Mouse (Mus musculus) telencephalon, adult 2 months (tissue): ENCODE results near the gene Nudt9.
"Not testable (repeated sequence)": the region's sequence is repeated elsewhere in the genome, so short reads cannot be mapped to it uniquely, and the experiment has no call there.

Experiments used
- DNase-seq: peaks from one replicate; pipeline ENCODE4 v3.0.0-alpha.2; 2011; ENCODE audit warnings: low read depth, low spot score

Nudt9 gene

GRCm38 (mm10) chr5:104046256-104047199 is at the start of gene Nudt9:
Gene Nudt9, plus strand, starts transcription at chr5:104046306.
- peak; percentile 98 for DNase-seq

DNA sequence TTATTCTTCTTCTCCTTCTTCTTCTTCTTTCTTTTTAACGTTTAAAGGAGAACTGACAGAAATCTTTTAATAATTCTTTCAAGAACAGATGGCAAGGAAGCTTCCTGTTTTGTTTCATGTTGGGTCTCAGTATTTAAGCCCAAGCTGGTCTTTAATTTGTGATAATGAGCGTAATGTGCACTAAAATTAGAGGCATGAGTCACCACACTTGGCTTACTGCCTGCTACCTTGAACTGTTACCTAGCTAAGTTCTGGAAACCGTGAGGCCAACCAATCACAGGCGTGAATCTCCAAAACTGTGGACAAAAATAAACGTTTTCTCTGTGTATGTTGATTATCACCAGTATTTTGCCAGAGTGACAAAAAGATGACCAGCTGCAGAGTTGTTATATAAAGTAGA is 47.4 kb upstream of the Nudt9 start:
- DNase-seq = peak; percentile 19

DNA sequence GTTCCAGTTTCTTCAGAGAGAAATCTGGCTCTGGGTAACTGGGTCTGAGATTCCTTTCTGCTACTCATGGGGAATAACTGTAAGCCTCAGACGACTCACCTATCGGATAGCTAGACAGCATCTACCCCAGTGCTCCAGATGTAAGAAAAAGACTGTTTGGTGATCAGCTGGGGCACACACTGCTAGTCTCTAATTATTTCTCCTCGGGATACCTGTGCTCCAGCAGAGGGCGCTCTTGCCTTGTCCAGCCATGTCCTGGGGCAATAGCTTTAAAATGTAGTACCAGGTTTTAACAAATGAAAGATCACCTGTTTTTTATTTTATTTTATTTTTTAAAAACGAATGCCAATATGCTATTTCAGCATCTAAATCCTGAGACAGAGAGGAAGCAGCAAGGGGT is 46.4 kb upstream of the Nudt9 start:
- DNase-seq = peak; percentile 23

DNA sequence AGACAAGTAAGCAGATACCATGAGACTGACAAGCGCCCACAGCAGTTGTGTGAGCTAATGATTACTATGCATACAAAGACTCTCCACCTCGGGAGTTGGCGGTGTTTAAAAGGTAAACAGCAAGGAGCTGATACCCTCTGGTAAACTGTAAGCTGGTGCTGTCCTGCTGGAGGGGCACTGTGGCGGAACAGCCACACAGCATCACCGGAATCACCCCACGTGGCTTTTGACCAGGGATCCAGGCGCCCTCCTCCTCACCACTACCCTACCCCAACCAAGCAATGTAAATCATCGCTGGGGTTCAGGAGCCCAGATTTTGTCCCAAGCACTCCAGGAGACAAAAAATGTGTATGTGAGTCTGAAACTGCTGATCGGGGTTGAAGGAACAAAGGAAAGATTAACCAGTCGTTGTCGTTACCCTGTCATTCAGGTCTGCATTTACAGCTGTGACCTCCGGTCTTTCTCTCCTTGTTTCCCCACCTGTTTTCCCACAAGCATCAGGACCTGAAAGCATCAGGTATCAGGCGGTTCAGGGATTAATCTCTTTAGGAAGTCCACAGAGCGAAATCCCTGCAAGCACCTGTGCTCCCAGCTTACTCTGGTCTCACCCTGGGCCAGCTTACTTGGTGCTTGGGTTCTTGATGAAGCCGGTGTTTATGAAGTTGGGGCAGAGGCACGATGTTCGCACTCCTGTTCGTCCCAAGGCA is 43.4 kb upstream of the Nudt9 start:
- no peak for DNase-seq

DNA sequence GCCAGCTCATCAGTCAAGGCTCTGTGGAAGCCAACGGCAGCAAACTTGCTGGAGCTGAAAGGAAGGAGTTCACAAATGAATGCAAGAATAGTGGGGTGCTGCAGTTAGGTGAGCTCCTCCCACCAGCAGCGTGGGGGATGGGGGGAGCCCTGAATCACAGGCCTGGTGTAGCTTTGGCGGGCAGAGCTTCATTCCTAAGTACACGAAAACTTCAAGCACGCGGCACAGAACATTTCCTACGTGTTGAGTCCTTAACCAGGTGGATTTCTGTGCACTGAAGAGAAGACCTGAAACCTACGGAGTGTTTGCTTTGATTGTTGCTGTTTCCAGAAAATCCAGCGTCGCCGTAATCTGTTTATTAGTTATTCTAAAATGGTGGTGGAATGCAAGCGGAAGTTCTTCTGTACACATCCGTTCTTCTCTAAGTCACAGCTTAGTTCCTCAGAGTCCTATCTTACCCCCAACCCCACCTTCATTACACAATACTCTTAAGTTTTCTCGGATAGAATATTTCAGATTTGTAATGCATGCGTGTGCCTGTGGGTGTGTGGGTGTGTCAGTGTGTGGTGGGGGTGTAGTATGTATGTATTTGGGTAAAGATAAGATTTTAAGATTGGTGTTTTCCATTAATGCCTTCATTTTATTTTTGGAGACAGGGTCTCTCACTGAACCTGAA is 42.7 kb upstream of the Nudt9 start:
- no peak for DNase-seq

GRCm38 (mm10) chr5:104003955-104004354 is 42.2 kb upstream of the Nudt9 start:
- DNase-seq = no peak

GRCm38 (mm10) chr5:104006811-104007210 is 39.3 kb upstream of the Nudt9 start:
- DNase-seq = no peak

DNA sequence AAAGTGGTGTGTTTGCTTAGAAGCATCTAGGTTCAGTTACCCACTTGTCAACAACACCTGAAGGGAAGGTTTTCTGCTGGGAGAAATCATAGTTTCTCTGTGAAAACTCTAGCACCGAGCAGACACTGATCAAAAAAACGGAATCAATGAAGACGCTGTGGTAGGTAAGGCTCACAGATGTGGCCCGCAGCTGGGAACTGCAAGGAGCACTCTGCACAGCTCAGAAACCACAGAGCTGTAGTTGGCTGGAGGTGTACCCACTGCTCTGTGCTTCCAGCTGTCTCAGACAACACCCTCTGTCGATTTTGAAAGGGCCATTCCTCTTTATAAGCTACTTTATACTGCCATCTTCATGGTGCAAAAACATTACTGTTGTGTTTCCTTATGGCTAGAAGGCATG is 38.3 kb upstream of the Nudt9 start:
- no peak for DNase-seq

GRCm38 (mm10) chr5:104009421-104009820 is 36.7 kb upstream of the Nudt9 start:
- no peak for DNase-seq

DNA sequence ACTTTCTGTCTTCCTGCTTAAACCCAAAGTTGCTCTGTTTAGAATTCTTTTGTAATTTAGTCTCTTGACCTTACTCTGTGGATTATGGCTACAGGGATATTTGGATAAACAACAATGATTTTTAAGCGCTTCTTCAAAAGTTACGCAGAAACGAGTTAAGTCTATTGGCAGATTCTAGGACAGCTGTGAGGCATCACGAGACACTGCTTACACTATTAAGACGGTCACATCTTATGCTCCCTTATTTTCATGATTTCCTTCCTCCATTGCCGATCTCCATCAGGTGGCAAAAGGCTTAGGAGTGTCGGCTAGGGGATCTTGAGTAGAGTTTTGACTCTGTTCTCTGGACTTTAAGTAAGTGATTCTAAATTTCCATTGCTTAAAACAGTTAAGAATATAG is 35.8 kb upstream of the Nudt9 start:
- DNase-seq = no peak

- no peak for DNase-seq
Observed at GRCm38 (mm10) chr5:104011419-104011818, 34.7 kb upstream of the Nudt9 start.

DNA sequence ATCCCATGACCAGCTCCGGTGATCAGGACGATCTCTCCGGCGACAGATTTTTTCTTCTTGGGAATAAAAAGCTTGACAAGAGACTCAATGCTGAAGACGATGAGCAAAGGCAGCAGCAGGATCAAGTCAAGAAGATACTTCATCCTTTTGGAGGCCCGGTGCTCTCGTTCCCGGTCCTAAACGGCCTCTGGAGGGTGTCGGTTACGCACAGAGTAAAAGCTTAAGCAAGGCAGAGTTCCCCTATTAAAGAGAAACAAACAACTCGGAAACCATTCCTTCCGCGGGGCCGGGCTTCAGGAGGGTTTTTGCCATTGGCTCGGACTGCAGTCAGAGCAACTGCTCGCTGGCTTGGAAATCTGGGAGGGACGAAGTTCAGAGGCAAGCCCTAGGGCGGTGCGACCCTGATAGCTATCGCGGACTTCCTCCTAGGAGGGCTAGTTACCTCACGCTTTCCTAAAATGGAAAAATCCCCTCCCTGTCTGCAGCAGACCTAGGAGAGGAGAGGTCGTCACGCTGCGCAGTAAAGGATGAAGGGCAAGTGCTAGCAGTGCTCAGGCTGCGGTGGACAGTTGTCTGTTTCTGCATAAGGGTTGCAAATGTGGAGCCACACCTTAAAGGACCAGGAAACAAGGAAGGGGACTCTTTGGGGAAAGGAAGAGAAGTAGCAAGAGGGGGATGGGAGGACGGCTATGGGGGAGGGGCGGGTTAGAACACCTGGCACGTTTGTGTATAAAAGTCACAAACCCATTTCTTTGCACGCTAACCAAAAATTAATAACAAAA is 24.3 kb upstream of the Nudt9 start, which contains the start of gene Hsd17b11:
Hsd17b11 (minus strand) TSS at position 323 of the 782 bp plus-strand sequence.
- peak; percentile 68 for DNase-seq

DNA sequence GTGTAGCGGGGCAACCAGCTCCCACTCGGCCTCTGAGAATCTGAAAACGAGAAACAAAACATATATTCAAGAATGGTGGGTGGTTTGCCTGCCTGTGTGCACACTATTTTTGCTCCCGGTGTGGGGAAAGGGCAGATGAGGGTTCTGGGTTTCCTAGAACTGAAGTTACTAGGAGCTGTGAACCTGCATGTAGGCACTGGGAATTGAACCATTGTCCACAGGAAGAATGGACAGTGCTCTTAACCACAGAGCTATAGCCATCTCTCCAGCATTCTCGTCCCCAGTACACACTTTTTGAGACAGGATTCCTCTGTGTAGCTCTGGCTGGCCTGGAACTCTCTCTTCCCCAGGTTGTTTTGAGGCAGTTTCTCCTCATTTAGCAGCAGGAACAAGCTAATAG is 23.5 kb upstream of the Nudt9 start:
- DNase-seq = no peak

GRCm38 (mm10) chr5:104023289-104024020 is 22.7 kb upstream of the Nudt9 start:
- DNase-seq = no peak

DNA sequence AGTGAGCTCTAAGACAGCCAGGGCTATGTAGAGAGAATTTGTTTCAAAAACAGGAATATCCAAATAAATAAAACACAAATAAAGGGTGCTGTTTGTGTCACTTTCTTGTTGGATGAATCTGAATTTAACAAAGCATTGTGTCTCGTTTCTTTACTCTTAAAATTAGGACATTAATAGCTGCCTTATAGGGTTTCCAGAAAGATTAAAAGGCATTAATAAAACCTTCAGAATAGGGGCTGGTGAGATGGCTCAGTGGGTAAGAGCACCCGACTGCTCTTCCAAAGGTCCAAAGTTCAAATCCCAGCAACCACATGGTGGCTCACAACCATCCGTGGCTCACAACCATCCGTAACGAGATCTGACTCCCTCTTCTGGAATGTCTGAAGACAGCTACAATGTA is 21.9 kb upstream of the Nudt9 start:
- DNase-seq = not testable (repeated sequence)

DNA sequence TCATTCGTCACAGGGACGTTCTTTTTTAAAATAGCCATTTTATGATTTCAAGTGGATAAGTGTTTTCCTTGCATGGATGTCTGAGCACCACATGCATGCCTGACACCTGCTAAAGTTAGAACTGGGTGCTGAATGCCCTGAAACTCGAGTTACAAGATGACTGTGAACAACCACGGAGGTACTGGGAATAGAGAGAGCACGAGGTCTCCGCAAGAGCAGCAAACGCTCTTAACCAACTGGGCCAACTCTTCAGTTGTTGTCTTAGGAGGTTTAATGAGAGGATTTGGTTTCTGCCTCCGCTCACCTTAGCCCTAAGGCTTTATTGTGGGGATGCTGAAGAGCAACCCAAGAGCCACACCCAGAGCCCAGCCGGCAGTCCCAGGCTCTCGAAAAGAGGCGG is 21.3 kb upstream of the Nudt9 start:
- DNase-seq = no peak

DNA sequence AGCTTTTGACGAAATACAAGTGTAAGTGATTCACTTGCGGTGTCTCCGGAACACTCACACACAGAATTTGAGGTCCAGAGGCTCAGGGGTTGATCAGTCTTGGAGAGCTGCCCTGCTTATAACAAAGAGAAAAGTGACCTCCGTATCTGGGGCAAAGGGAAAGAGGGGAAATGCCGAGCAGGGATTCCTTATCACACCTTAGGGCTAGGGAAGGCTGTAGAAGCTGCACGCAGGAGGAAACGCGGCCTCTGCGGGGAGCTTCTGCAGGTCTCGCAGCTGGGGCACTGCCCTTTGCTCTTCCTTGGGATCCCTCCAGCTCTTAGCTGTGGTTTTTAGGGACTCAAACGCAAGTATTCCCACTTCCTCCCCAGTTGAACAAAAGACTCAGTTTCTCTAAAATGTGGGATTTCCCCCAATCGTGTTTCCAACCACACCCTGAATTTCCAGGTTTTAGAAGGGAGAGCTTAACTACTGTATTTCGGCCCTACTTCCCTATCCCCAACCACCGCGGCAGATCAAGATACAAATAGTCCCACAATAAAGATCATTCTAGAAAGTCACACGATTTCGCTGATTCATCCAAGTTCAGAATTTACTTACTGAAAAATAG is 20.8 kb upstream of the Nudt9 start:
- DNase-seq = no peak

GRCm38 (mm10) chr5:104032434-104033097 is 13.5 kb upstream of the Nudt9 start:
- no peak for DNase-seq

GRCm38 (mm10) chr5:104035066-104035465 is 11.0 kb upstream of the Nudt9 start:
- no peak for DNase-seq

GRCm38 (mm10) chr5:104035824-104036223 is 10.3 kb upstream of the Nudt9 start:
- DNase-seq = no peak
